Mouse (Mus musculus): ENCODE data around the gene Vmn1r18.
"Not testable (repeated sequence)": the region's sequence is repeated elsewhere in the genome, so short reads cannot be mapped to it uniquely, and the experiment has no call there.

The Vmn1r18 gene

GRCm38 (mm10) chr6:57395683-57396082, at the start of gene Vmn1r18:
TSS of gene Vmn1r18 (minus strand) at chr6:57395783.
- DNase-seq (ENCODE audit: extremely low read depth, insufficient read length, low spot score): no peak

- DNase-seq (ENCODE audit: extremely low read depth, insufficient read length, low spot score): no peak
These were observed 35.6 kb upstream of the Vmn1r18 start for GRCm38 (mm10) chr6:57431196-57431595.

DNA sequence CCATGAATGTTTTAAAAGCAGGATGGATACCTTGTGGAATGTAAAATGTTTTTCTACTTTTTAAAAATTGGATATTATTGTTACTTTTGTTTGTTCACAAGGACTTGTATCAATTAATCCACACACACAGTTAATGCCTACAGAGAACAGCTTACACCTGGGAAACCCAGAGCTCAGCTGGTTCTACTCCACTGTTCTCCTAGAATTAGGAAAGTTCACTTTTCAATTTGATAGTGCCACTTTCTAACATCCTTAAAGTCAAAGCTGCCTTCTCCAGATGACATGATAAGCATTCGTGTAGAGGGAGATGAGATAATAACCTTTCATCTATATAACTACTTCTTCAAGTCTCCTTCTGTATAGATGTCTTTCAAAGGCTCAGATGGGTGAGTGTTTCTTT, 33.0 kb upstream of the Vmn1r18 start, which contains the start of gene Vmn1r20:
Gene Vmn1r20, plus strand, starts transcription at position 301 of the 400 bp plus-strand sequence.
- DNase-seq (ENCODE audit: extremely low read depth, insufficient read length, low spot score): no peak

- DNase-seq (ENCODE audit: extremely low read depth, insufficient read length, low spot score): not testable (repeated sequence)
These were observed 7.9 kb upstream of the Vmn1r18 start, which contains the start of gene Vmn1r19 for GRCm38 (mm10) chr6:57403480-57403879. TSS of gene Vmn1r19 (plus strand) at chr6:57403780.

DNA sequence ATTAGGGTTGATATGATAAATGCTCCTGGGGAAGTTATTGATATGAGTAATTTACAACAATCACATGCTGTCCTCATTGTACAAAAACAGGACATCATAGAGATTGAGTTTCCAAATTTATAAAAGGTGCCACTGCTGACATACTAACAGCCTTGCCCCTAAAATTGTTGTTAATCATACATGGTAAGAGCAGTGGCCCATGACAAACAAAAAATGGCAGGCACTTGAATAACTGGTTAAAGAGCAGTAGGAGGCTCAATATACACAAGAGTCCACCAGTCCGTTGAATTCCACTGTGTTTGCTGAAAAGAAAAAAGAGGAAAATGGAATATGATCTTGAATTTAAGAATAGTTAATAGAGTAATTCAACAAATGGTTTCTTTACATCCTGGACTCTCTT, 28.1 kb downstream of the Vmn1r18 start:
- no peak for DNase-seq (ENCODE audit: extremely low read depth, insufficient read length, low spot score)

DNA sequence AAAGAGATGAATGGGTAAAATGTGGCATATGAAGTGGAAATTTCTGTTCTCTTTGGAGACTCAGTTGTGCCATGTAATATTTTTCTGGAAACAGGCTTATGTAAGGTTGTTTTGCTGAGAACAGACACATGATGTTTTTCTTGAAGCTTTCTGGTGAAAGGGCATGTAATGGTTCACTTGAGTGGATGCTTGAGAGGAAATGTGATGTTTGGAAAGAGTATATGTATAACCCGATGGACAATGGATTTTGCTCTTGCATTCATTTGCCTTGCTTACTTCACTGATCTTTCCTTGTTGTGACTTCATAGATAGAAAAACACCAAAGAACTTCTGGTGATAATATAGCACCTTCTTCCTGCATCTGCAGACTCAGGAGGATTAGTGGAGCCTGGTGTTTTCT, 29.7 kb downstream of the Vmn1r18 start:
- DNase-seq (ENCODE audit: extremely low read depth, insufficient read length, low spot score): not testable (repeated sequence)

DNA sequence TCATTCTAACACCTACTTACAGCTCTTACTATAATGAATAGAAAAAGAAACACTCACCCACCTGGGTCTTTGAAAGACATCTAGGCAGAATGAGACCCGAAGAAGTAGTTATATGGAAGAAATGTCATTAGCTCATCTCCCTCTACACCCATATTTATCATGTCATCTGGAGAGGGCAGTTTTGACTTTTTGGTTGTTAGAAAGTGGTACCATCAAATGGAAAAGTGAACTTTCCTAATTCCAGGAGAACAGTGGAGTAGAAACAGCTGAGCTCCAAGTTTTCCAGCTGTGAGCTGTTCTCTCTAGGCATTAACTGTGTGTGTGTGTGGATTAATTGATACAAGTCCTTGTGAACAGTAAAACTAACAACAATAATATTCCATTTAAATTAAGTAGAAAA, 32.0 kb downstream of the Vmn1r18 start, which contains the start of gene Vmn1r17:
Gene Vmn1r17, minus strand, starts transcription at position 101 of the 400 bp plus-strand sequence.
- no peak for DNase-seq (ENCODE audit: extremely low read depth, insufficient read length, low spot score)

DNA sequence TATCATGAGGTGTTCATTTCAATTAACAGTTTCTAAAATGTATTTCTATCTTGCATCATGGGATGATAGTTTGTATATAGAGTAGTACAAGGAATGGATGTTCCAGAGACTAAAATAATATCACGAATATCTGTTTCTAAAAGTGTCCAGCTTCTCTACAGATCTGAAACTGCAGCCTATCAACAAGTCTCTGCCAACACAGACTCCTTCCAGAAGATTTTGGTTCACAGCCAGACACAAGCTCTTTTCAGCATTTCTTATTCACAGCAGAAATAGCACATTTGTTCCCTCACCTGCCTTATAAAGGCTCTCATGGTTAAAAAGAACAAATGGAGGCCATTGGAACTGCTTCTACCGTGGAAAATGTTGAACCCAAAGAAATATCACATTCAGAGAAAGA, 38.7 kb downstream of the Vmn1r18 start:
- DNase-seq (ENCODE audit: extremely low read depth, insufficient read length, low spot score): no peak

DNA sequence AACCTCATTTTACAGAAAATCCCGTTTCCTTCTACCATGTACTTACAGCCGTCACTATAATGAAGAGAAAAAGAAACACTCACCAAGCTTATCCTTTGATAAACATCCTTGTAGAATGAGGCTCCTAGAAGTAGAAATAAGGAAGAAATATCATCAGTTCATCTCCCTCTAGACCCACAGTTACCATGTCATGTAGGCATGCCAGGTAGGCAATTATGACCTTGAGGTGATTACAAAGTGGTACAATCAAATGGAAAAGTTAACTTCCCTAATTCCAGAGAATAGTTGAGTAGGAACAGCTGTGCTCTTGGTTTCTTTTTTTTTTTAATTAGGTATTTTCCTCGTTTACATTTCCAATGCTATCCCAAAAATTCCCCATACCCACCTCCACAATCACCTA, 66.2 kb downstream of the Vmn1r18 start, which contains the start of gene Vmn1r16:
Gene Vmn1r16, minus strand, starts transcription at position 101 of the 400 bp plus-strand sequence.
- DNase-seq (ENCODE audit: extremely low read depth, insufficient read length, low spot score): no peak
